Mouse (Mus musculus): Measurements from ENCODE around the gene Cdc14b.
A peak's percentile ranks its signal among the peaks of the same experiment; 100 is the strongest.

Cdc14b gene

GRCm38 (mm10) chr13:64169746-64170145 is 105.3 kb downstream of the Cdc14b start:
- no peak for DNase-seq

GRCm38 (mm10) chr13:64163147-64163715 is 111.9 kb downstream of the Cdc14b start:
- peak; percentile 19 for DNase-seq

GRCm38 (mm10) chr13:64162626-64163025 is 112.5 kb downstream of the Cdc14b start:
- no peak for DNase-seq

GRCm38 (mm10) chr13:64161916-64162611 is 113.0 kb downstream of the Cdc14b start:
- no peak for DNase-seq

- DNase-seq = peak; percentile 98
Measured at GRCm38 (mm10) chr13:64161548-64161915, 113.6 kb downstream of the Cdc14b start, which contains the start of gene Habp4. Habp4 (plus strand) TSS chr13:64161824.

- no peak for DNase-seq
Measured at GRCm38 (mm10) chr13:64156966-64157365, 118.1 kb downstream of the Cdc14b start.

- no peak for DNase-seq
Measured at GRCm38 (mm10) chr13:64155171-64155571, 119.9 kb downstream of the Cdc14b start.

- DNase-seq = no peak
Measured at GRCm38 (mm10) chr13:64154651-64155050, 120.4 kb downstream of the Cdc14b start.

GRCm38 (mm10) chr13:64153751-64154267 is 121.3 kb downstream of the Cdc14b start:
- peak; percentile 31 for DNase-seq

GRCm38 (mm10) chr13:64153083-64153682 is 121.9 kb downstream of the Cdc14b start, which contains the start of gene Zfp367:
Zfp367 (minus strand) TSS chr13:64153202.
- peak; percentile 94 for DNase-seq

GRCm38 (mm10) chr13:64152671-64153082 is 122.4 kb downstream of the Cdc14b start:
- no peak for DNase-seq

- peak; percentile 83 for DNase-seq
Measured at GRCm38 (mm10) chr13:64152241-64152669, 122.8 kb downstream of the Cdc14b start.

- no peak for DNase-seq
Measured at GRCm38 (mm10) chr13:64150121-64150520, 125.0 kb downstream of the Cdc14b start.
